Mouse (Mus musculus) mouse trophoblast stem cell (cell line): ENCODE measurements around the gene Bst1.

ENCODE experiments used
- in situ Hi-C, 2 experiments: fragments of 300-500 bp; cut with MseI, MboI; formaldehyde crosslinking; loops; 2 replicates in 1 of 2; 3 replicates in 1 of 2; pipeline ENCODE4 v1.15.1; 2025

Gene Bst1

DNA sequence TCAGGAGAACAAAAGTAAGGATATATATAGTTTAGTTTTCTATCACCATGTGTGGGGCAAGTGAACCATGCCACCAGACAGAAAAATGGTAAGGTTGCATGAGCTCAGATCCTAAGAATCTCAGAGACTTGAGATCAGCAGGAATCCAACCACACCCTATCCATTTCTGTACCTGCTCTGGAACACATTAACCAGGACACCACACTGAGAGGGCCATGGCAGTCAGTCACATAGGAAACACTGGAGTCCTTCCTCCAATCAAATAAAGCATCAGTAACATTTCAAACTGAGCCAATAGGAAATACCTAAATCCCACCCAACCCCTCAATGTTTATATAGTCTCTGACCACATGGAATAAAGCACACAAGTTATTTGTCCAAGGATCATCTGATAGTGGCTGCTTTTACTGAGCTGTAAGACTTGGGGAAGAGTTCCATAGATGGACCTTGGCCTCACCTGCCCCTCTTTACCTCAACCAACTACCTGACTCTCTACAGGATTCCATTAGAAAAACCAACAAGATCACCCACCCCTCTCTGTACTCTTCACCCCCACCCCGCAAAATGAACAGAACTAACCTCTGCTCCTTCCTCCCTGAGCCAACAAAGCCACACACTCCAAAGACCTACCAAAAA is 8.1 kb upstream of the Bst1 start:
- in situ Hi-C loops = no loop called here

DNA sequence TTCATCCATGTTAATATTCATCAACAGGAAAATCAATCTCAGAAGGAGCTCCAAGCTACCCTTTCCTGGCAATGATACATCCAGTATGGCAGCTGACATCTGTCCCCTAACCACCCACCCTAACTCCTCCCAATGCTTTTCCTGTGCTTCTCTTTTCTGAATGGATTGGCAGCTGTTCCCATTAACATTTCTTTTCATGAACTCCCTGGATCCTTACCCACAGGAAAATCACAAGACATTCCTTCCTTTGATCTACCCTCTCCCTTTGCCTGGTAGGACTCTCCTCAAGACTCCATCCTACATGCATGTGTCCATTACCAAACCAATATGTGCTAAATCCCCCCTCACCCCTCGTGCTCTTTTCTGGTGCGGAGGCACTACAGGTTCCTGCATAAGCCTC is 4.1 kb upstream of the Bst1 start:
- in situ Hi-C loops = no loop called here

DNA sequence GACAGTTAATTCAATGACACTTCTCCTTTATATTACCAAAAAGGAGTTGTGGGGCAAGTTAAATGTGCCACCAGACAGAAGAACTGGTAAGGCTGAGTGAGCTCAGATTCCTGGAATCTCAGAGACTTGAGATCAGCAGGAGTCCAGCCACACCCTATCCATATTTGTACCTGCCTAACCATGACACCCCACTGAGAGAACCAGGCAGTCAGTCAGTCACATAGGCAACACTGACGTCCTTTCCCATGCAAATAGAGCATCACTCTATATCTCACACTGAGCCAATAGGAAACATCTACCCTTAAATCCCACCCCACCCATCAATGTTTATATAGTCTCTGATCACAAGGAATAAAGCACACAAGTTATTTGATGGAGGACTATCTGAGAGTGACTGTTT is 2.9 kb upstream of the Bst1 start:
- in situ Hi-C loops = no loop called here

DNA sequence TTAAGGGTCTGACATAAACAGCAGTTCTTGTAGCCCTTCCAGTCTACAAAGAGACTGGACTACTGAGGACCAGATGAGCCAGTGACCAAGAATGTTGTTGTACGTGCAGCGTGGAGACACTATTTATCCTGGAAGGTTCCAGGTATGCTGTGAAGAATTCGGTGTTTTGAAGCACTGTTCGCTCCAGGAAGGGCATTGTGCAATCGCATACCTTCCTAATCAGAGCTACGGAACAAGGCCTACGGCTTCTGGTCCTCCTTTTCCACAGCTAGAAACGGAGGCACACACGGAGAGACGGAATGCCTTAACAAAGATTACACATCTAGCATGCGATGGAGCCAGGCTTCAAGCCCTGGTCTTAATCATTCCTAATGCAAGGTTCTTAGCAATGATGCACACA is 2.1 kb downstream of the Bst1 start:
- in situ Hi-C loops = no loop called here

DNA sequence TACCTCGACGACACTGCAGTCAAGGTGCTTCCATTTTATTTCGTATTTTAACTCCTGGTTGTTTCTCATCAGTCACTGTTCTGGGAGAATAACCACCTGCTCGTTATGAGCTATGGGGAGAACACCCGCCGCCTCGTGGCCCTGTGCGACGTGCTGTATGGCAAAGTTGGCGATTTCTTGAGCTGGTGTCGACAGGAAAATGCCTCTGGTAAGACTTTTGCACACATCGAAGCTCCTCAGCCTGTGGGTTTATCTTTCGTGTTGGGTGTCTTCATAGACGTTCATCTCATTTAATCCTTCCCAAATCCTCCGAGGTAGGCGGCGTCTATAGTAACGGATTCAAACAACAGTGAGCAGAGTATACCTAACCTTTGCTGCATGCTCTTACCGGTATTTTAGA is 2.9 kb downstream of the Bst1 start, which contains the start of gene Fbxl5:
TSS of gene Fbxl5 (minus strand) at position 101 of the 400 bp plus-strand sequence.
- in situ Hi-C loops = no loop called here

DNA sequence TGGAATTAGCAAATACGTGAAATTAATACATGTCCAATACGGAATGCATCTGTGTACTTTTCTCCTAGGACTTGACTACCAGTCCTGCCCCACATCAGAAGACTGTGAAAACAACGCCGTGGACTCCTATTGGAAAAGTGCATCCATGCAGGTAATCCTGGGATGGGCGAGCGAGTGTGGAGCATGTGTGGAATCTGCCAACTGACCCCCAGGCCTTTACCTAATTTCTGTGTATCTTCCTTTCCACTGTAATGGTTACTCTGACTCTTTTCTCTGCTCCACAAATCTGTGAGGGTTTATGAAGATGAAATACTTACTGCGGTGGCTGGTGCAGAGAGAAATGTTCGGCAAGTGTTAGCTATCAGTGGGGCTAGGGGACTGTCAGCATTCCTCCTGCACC is 3.5 kb downstream of the Bst1 start:
- in situ Hi-C loops = no loop called here

DNA sequence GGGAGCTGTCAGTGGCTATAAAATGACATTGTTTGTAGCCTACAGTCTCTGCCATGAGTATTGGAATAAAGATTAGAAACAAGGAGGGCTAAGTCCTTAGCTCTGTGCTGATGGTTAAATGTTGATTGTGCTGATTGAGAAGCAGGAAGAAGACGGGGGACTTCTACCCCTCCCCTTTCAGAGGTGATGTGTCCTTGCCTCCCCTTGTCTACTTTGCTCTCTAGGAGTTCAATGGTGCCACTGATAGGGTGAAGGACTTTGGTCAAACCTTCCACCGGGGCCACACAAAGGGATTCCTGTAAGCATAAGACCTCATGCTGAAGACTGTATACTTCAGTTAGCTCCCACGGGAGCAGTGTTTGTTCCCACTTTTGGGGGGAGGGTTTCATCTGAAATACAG is 4.1 kb downstream of the Bst1 start:
- in situ Hi-C loops = no loop called here

DNA sequence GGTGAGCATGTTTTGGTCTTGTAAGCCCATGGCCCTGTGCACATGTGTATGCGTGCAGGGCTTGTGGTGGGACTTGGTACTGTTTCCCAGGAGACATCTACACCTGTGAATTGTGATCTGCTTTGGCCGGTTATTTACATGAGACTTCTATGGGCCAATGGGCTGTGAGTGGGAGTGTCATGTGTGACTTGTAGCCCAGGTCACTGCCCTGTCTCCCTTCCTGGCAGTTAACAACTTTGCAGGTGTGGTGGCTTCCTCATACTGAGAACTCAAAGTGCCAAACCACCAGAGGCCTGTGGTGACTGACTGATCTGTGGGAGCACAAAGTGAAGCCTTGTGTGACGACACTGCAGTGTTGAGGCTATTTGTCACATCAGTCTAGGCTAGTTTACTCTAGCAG is 5.9 kb downstream of the Bst1 start:
- in situ Hi-C loops = no loop called here

DNA sequence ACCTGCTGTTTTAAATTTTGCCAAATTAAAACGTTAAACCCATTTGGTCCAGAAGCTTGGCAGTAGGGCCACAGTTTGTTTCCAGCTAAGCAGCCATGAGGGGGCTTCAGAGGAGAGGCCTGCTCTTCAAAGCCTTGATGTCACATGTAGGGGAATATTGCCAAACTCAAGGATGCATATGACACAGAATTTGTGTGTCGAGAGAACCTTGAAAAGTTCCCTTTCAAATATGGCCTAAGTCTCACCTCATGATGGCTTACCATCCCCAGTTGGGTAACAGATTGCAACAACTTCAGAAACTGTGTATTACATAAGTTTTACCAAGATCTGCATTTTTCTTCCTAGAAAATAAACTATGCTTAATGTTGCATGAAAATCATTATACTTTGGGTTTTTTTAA is 8.2 kb downstream of the Bst1 start:
- in situ Hi-C loops = no loop called here

DNA sequence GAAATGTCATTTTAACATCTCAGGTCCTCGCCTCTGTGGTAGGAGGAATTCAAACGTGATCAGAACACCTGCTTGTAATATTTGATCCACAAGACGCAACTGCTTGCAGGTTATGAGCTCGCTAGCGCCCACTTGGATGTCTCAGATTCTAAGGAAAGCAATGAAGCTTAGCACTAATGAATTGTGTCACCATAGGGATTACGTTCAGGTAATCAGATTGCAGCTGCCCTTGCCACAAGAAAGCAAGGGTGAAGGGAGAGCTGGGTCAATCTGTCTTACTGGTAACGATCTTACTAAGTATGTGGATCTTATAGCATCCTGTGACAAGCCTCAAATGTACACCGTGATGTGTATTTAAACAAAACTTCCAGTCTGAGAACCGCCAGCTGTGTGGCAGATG is 8.7 kb downstream of the Bst1 start:
- in situ Hi-C loops = no loop called here

DNA sequence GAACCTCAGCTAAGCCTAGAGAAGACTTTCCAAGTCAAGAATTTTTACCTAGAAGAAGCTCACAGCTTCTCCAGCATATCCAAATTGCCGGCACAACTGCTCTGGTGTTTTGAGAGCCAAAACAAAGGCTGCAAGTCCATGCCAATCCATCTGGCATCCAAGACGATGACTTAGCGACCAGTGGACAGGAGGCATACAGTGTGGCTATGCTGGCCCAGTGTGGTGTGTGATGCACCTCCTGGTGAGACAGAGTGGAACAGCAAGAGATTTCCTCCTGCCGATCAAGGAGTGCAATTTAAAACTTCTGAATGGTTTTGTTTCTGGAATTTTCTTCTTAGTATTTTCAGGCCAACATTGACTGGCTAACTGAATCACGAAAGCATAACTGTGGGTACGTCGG is 17.9 kb downstream of the Bst1 start:
- in situ Hi-C loops = no loop called here

DNA sequence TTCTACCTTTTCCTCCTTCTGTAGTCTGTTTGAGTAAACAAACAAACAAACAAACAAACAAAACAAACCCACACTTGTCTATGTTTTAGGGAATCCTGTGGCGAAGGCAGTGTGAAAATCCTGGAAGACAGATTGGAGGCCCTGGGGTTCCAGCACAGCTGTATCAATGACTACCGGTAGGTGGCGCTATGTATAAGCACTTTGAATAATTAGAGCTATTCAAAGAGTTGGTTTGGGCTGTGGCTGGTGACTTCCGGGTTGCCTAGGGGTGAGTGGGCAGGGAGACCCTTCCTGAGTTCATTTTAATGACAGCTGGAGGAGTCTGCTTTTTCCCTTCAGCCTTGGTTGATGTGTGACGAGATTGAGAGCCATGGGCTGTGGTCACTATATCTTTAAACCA is 18.7 kb downstream of the Bst1 start:
- in situ Hi-C loops = no loop called here

DNA sequence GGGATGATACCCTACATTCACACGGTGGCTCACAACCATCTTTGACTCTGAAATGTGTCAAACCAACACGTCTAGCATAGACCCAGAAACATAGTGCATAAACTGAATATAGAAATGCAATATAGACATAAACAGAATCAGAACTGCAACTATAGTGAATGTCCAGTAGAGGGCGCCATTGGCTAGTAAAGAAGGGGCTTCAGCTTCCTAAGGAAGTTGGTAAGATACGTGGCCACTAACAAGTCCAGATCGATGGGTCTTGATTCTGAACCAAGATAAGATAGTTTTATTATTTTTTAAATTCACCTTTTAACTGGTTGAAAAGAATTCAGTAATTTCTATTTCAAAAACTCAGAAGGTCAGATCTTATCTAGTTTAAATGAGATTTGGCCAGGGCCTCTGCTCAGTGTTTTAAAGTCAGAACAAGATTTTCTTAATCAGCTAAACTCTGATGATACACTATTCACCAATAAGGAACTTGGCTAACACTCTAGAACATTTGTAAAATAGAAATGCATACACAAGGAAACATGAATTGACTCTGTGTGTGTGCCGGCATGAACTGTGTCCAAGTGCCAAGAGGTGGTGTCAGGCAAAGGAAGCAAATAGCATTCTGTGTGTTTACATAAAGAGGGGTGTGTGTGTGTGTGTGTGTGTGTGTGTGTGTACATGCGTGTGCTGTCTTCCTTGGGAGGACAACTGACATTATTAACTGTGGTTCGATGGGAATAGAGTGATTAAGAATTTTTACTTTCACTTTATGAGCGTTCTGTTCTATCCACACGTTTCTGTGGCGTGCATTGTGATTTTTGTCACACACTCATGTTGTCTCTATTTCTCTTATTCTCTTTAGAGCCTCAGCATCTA is 22.7 kb downstream of the Bst1 start:
- in situ Hi-C loops = no loop called here

DNA sequence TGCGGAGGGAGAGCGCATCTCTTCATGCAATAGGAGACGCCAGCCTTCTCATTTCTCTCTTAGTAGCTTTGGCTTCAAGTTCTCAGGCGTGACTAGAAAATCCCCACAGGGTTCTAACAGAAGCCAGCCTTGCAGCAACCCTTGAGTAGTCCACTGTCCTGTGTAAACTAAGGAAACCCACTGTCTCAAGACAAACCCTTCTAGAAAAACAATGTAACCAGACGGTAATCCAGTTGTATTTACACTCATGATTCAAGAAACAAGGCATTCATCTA is 23.3 kb downstream of the Bst1 start:
- in situ Hi-C loops = no loop called here

DNA sequence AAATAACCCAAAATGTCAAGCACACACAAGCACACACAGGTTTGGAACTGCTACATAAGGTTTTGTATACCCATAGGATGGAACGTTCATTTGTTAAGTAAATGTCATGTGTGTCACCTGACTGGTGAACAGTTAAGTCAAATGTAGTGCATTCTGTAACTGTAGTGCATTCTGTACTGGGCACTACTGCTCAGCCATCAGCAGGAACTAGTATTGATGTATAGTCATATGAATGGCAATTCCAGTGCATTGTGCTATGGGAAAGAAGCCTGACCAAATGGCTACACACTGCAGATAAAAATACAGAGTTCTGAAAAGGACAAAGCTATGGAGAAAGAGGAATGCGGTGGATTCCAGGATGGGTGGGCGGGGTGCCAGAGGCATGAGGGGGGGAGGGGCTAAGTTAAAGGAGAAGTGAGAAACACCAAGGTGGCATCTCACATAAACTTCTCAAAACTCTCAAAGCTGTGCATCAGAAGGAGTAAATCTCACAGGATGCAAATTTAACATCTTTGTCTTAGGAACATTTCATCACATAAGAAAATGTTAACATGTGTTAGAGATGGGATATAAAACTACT is 24.0 kb downstream of the Bst1 start:
- in situ Hi-C loops = no loop called here

DNA sequence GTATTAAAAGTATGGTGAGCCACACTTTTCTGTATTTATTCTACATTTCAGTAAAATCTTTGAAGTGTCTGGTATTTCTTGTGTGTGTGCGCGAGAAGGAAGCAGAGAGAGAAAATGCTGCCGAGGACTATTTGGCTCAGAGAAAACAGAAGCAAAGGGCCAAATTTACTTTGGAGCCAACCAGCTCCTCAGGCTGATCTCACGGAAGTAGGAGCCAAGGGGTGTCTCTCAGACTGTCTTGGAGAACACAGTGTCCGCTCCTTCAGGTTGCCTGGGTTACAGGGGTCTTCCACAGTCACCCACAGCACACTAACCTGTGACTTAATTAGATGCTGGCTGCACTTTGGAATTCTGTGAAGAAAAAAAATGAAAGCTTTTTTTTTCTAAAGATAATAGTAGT is 26.4 kb downstream of the Bst1 start:
- in situ Hi-C loops = no loop called here

DNA sequence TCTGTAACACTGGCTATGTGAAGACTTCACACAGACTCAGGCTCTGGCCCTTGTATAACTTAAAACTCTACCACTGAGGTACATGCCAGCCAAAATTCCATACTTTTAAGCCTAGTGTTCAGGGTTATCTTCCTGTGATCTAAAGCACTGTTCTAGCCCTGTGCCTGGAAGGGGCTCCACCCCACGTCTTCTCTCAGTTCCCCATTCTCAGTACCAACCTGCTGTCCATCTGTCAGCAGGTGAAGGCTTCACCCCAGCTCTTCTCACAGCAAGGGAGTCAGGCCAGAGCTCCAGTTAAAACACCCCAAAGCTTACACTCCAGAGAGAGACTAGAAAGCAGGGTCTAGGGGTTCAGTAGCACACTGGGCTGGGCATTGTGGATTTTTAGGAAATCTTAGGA is 27.0 kb downstream of the Bst1 start:
- in situ Hi-C loops = no loop called here

DNA sequence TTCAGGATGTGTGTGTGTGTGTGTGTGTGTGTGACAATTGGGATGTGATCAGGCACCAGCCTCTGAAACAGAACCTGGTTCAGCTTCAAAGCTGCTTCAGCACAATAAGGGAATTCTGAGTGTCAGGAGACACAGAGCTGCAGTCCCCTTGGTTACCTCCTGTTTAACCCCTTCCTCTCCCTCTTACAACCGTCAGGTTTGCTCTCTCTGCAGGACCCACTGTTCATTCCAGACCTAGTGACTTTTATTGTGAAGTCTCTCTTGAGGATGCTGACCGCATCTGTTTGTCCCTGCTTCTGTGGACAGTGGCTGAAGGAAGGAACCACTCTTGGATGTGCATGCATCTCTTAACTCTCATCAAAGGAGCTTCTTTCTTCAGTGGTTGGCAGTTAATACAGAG is 27.5 kb downstream of the Bst1 start:
- in situ Hi-C loops = no loop called here

DNA sequence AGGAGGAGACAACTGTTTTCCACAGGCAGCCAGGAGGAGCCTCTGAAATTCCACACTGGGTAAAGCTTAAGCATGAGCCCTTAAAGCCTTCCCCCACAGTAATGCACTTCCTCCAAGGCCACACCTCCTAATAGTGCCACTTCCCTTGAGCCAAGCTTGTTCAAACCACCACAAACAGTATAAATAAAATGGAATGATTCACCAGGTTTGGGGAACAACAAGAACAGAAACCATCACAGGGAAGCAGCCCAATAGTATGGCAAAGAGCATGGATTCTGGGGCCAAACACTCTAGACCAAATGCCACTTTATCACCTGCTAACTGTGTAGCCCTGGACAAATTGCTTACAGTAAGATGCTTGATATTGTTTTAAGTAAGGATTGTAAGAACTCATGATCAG is 28.9 kb downstream of the Bst1 start:
- in situ Hi-C loops = no loop called here

DNA sequence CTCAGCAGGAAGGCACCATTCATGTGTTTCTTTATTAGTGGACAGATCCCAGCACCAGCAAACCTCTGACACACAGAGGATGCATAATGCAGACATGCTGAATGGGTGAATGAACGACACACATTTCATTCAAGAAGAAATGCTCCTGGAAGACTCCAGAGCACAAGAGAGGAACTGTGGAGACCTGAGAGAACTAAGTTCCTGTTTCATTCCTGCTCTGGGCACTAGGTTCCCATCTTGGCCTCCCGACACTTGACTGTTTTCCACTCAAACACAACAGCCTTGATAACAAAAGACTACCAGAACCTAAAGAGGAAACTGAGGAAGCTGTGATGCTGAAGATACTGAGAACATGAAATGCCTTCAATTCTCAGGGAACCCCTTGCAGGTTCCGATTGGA is 29.6 kb downstream of the Bst1 start:
- in situ Hi-C loops = no loop called here

DNA sequence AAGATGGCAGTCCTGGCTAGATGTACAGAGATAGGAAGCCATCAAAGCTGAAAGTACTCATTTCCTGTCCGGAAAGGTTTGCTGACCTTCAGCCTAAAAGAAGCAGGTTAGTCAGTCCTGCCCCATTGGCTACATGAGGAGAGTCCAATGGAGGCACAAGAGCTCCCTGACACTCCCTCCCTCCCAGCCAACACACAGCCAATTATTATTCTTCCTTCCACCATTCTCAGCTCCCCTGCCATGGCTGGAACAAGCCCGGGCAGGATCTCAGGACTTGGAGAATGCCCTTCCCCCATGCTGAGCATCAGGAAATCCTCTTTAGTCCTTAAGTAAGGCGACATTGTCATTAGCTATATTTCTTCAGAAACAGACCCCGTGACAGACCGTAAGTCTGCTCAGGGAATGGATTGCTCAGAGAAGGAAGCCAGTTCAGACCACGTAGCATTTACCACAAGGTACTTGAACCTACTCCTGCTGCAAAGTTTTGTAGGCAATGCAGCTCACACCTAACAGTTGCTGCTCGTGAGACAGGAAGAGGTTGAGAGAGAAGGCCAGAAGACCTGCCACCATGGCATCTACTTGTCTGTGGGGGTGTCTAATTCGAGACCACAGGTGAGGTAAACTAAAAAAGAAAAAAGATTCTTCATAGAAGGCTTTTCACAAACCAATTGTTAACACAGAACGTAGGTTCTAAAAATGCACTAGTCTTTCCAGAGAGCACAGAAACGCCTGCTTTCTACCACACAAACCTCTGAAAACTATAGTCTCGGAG is 34.6 kb downstream of the Bst1 start:
- in situ Hi-C loops = no loop called here

DNA sequence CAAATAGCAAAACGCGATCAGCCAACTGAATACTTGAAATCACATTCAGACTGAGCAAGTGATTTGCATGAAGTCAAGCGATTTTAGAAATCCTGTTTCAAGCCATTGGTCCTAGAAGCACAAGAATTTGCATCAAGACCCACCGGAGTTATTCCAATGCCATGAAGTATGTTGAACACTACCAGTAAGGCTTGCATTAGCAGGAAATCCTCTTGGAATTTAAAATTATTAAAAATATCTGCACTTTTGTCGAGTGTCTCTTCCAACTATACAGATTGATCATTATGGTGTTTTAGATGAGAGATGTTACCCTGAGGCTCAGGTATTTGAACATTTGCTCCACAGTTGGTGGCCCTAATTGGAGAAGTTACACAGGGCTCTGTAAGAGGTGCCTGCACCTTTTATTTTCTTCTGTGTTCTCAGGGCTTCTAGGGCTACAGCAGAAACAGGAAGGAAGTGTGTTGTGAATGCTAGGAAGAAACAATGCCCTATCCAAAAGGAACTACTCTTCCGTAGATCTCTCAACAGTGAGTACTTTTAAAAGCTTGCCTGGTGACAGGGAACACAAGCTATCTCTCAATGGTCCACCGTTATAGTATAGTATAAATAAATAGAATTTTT is 35.3 kb downstream of the Bst1 start:
- in situ Hi-C loops = no loop called here
